Mouse (Mus musculus) megakaryocyte, adult 5-6 weeks (primary cell): Measurements from ENCODE around the gene Izumo4. TPM values are rescaled to one million over a fixed set of nuclear protein-coding genes. Genes with fewer than 3 reads are reported as not detected.
A peak's percentile ranks its signal among the peaks of the same experiment; 100 is the strongest.

Experiments used
- ATAC-seq: 2 replicates; pipeline ENCODE4 v1.8.0; 2016; ENCODE audit warnings: mild to moderate bottlenecking, inconsistent platforms; ENCODE audit not compliant: poor library complexity, severe bottlenecking
- total RNA-seq, 2 experiments: library from RNA; stranded (forward) in 1 of 2; stranded (reverse) in 1 of 2; fragments of 153-499, 151-499 nt in 1 of 2; fragments of 221-1000, 200-1000 nt in 1 of 2; gene quantifications; 2 replicates each; pipeline versions ENCODE4 v1.2.3 to v1.2.4; 2015 to 2017

The Izumo4 gene
- 11.3 and 14.2 TPM in 2 replicates for total RNA-seq (2015)
- 4.4 and 6.6 TPM in 2 replicates for total RNA-seq (2017)

DNA sequence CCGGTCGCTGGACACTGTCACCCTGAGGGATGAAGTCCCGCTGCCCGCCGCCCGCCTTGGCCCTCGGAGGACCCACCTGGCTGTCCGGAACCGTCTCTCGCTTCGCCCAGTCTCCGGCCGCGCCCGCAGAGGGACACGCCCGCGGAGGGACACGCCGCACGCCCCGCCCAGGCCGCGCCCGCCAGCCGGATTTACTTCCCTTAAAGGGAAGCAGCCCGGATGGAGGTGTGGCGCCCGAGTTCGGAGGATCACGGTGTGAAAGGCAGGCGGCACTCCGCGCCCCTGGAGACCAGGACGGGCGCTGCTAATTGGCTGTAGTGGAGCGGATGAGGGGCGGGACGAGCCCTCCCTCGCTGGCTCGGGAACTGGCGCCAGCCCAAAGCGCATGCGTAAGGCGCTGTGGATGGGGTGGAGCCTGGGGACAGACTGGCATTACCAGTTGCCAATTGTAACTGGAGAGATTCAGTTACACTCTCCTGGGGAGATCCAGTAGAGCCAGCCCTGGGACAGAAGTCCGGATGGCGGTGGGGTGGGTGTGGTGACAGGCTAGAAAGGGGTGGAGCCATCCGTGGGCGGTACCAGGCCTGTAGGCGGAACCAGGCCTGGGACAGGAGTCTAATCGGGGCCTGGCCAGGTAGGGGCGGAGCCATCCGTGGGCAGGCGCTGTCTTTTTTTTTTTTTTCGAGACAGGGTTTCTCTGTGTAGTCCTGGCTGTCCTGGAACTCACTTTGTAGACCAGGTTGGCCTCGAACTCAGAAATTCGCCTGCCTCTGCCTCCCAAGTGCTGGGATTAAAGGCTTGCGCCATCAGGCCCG lies at the start of gene Izumo4, which contains the start of gene Mob3a:
Gene Izumo4 (plus strand): TSS at position 464 of the 815 bp plus-strand sequence.
Gene Mob3a (minus strand): TSS at position 257 of the 815 bp plus-strand sequence.
- ATAC-seq, result peak; percentile 79

DNA sequence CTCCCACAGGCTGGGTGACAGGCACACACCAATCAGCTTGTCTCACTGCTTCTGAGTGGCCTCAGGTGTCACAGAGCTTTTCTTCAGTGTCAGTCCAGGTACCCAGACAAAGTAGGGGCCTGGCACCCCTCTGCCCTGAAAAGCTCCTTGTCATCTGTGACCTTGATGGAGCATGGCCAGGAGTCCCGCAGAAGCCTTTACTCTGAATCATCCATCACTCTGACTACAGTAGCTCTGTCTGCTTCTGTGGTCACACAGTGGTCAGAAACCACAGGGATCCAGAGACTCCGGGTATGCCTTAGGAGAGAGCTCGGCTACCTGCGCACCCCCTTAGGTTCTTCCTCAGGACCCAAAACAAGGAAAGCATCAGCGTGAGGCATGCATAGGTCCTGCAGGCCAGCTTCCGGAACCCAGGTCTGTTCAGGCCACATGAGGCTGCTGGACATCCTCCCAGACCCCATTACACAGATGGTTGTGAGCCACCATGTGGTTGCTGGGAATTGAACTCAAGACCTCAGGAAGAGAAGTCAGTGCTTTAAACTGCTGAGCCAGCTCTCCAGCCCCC lies 48.7 kb upstream of the Izumo4 start:
- no peak for ATAC-seq

- no peak for ATAC-seq
Measured at GRCm38 (mm10) chr10:80654866-80655265, 47.1 kb upstream of the Izumo4 start.

GRCm38 (mm10) chr10:80655406-80656129 lies 46.4 kb upstream of the Izumo4 start:
- no peak for ATAC-seq

- ATAC-seq, result peak; percentile 90
Measured at GRCm38 (mm10) chr10:80656130-80656862, 45.7 kb upstream of the Izumo4 start.

- ATAC-seq, result no peak
Measured at GRCm38 (mm10) chr10:80656863-80657623, 44.9 kb upstream of the Izumo4 start, which contains the start of gene Btbd2. Gene Btbd2, minus strand, starts transcription at chr10:80657071.

GRCm38 (mm10) chr10:80658194-80658840 lies 43.7 kb upstream of the Izumo4 start:
- no peak for ATAC-seq

DNA sequence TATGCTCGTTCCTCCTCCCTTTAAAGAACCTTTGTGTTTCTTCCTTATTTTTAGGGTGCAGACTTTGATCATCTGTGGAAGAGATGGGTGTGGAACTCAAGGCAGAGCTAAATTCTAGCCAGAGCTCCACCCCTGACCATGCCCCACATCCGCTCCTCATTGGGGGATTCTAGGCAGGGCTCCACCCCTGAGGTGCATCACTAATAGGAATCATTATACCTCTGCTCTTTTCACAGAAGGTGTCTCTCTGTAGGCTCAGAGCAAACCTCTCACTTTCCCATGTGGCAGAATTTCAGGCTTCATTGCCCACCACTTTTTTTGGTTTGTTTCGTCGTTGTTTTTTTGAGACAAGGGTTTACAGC lies 43.2 kb upstream of the Izumo4 start:
- ATAC-seq, result peak; percentile 50

DNA sequence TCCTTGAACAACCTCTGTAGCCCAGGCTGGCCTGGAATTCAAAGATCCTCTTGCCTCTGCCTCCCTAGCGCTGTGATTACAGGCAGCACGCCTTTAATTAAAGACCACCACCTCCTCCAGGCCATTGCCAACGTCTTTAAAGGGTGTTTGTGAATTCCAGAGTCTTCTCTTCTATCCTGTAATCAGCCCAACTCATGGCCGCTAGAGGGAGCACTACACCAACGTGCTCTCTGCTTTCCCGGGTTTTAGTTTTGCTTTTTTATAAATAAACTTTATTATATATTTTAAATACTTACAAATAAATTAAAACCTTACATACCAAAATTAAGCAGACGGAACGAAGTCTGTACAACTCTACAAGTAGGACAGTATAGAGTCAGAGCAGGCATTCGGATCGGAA lies 42.8 kb upstream of the Izumo4 start:
- ATAC-seq, result no peak

DNA sequence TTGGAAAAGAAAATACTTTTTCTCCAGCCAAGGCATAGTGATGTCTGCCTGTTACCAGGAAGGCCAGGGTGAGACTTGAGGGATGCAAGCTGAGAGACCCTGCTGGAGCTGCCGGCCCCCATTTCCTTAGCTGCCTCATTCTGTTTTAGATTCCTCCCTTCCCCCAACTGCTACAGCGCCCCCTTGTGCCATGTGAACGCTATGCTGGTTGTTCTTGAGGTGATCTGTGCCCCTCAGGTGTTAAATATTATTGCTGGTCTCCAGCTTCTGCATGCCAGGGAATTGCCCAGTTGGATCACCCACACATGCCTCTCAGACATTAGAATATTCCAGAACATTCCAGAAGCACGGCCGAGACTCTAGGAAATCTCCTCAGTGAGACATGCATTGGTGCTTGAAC lies 40.8 kb upstream of the Izumo4 start:
- ATAC-seq, result no peak

DNA sequence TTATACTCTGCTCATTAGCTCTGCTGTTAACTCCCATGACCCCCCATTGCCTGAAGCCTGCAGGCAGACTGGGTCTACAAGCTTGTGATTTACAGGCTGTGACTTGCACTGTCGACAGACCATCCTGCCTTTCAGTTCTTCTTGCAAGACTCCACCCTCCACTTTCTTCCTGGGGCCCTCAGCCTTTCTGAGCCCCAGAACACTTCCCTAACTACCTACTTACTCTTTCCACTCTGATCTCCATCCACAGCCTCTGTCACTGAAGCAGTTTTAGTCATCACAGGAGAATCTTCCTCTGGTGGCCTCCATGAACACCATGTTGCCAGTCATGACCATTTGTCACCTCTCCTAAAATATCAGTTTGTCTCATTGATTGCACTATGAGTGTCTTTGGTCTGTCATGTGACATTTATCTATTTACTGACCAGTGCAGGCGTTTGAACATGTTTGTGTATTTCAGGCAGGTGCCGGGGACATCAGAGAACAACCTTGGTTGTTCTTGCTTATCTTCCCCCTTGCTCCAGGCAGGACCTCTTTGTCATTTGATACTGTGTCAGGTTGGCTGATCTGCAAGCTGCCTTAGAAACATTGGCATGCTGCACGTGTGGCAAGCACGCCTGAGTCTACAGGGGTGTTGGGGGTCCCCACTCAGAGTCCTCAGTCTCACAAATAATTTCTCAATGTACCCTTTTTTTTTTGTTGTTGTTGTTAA lies 38.3 kb upstream of the Izumo4 start:
- peak; percentile 22; the same call in 1 of the 2 replicates for ATAC-seq

- ATAC-seq, result peak; percentile 58
Measured at GRCm38 (mm10) chr10:80664197-80665015, 37.6 kb upstream of the Izumo4 start.

DNA sequence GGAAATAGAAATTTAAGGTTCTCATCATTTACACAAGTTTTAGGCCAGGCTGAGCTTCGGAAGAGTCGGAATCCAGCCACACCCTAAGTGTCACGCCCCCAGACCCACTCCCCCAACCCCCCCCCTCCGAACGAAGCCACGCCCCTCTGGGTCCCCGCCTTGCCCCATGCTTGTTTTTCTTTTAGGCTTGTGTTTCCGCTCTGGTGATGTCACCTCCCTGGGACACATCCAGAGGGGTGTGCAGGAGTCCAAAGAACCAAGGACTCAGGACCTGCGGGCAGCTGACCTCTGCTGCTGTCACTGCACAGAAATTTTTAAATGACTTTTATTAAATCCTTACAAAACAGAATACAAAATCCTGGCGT lies 37.0 kb upstream of the Izumo4 start:
- no peak for ATAC-seq

DNA sequence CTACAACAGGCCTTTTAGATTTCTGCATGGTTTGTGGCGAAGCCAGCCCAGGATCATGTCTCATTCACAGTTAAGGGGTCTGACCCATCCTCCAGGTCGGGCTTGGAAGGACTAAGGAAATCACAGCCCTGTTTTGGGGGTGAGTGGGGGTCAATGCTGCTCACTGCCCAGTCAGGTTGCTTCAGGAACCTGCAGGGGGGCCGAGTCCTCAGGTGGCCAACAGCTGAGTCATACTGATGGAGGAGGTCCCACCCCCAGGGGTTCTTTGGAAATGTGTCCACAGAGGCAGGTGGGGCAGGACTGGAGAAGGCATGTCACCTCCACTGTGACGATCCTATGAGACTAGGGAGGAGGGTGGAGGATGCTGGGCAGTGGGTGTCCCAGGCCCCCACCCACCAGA lies 36.5 kb upstream of the Izumo4 start:
- ATAC-seq, result no peak

- ATAC-seq, result no peak
Measured at GRCm38 (mm10) chr10:80665981-80666733, 35.8 kb upstream of the Izumo4 start.

- ATAC-seq, result no peak
Measured at GRCm38 (mm10) chr10:80666837-80667412, 35.1 kb upstream of the Izumo4 start.

DNA sequence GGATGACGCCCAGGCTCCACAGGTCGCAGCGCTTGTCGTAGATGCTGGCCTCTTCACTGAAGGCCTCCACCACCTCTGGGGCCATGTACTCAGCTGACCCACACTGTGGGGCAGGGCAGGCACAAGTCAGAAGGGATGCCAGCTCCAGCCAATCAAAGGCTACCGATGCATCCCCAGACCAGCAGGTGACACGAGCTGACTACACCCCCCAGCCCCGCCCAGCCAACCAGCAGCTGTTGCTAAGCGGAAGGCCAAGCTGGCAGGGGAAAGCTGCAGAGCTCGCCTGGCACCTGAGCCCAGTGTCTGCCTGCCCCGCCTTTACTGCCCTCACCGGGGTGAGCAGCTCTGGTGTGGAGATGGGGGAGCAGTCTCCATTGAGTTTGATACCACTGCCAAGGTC lies 33.4 kb upstream of the Izumo4 start:
- ATAC-seq, result no peak
